Comparison of ENCODE assay signal across 22 mouse cellular contexts in genomic region chr13:23873141-23873540, GRCm38 (mm10). TPM values are rescaled to one million over a fixed set of nuclear protein-coding genes. Genes with fewer than 3 reads are reported as not detected.
"Had no signal": no experiment of that assay in that cellular context is flagged by ENCODE, and none has a peak within 500 bp of the region (broad histone marks: within the 10 kb centered on the region; RNA-seq: fewer than 3 reads in every experiment).

No protein-coding gene starts in this region.

- H3K9me3 ChIP-seq: intestine, embryonic 15.5 days; lung, embryonic 15.5 days; midbrain, embryonic 12.5 days; midbrain, embryonic 15.5 days; neural tube, embryonic 12.5 days; neural tube, embryonic 15.5 days had no signal

- ATAC-seq: hindbrain, embryonic 16.5 days; intestine, embryonic 15.5 days; midbrain, embryonic 15.5 days had no signal

- H3K27ac ChIP-seq: intestine, embryonic 15.5 days; kidney, postnatal 0 days; left cerebral cortex, adult 2 months; liver, embryonic 14.5 days; lung, embryonic 15.5 days; midbrain, embryonic 12.5 days; midbrain, embryonic 15.5 days; neural tube, embryonic 12.5 days; neural tube, embryonic 15.5 days had no signal

- H3K9ac ChIP-seq: intestine, embryonic 15.5 days; liver, embryonic 14.5 days; lung, embryonic 15.5 days; midbrain, embryonic 12.5 days; midbrain, embryonic 15.5 days; neural tube, embryonic 12.5 days; neural tube, embryonic 15.5 days had no signal

- DNase-seq: layer of hippocampus, postnatal 36 days; lung, adult 18-20 months; lung, postnatal 10 days; lung, postnatal 36 days; right cerebral cortex, adult 18-20 months; right cerebral cortex, postnatal 14 days; right cerebral cortex, postnatal 4 days; thymus, postnatal 36 days had no signal

- H3K4me2 ChIP-seq: intestine, embryonic 15.5 days; lung, embryonic 15.5 days; midbrain, embryonic 12.5 days; midbrain, embryonic 15.5 days; neural tube, embryonic 12.5 days; neural tube, embryonic 15.5 days had no signal

- H3K36me3 ChIP-seq: intestine, embryonic 15.5 days; lung, embryonic 15.5 days; midbrain, embryonic 12.5 days; midbrain, embryonic 15.5 days; neural tube, embryonic 12.5 days; neural tube, embryonic 15.5 days had no signal

- H3K4me1 ChIP-seq: intestine, embryonic 15.5 days; lung, embryonic 15.5 days; midbrain, embryonic 12.5 days; midbrain, embryonic 15.5 days; neural tube, embryonic 12.5 days; neural tube, embryonic 15.5 days had no signal

- H3K27me3 ChIP-seq: intestine, embryonic 15.5 days; lung, embryonic 15.5 days; midbrain, embryonic 12.5 days; midbrain, embryonic 15.5 days; neural tube, embryonic 12.5 days; neural tube, embryonic 15.5 days had no signal

- H3K4me3 ChIP-seq: intestine, embryonic 15.5 days; left cerebral cortex, adult 2 months; lung, embryonic 15.5 days; midbrain, embryonic 12.5 days; midbrain, embryonic 15.5 days; neural tube, embryonic 12.5 days; neural tube, embryonic 15.5 days had no signal

RNA-seq across cellular contexts. Expression of gene Slc17a1, which starts 5.6 kb away (rescaled TPM):
- polyA plus RNA-seq: hindbrain, embryonic 16.5 days; limb, embryonic 11.5 days; midbrain, embryonic 12.5 days; midbrain, embryonic 15.5 days; neural tube, embryonic 12.5 days; neural tube, embryonic 15.5 days; stomach, embryonic 14.5 days; urinary bladder, adult 2 months had no signal

RNA-seq across cellular contexts. Expression of gene Slc17a3, which starts 33.9 kb away (rescaled TPM):
- polyA plus RNA-seq: hindbrain, embryonic 16.5 days; limb, embryonic 11.5 days; lung, embryonic 15.5 days; midbrain, embryonic 12.5 days; midbrain, embryonic 15.5 days; stomach, embryonic 14.5 days; urinary bladder, adult 2 months had no signal

RNA-seq across cellular contexts. Expression of gene Slc17a4, which starts 41.7 kb away (rescaled TPM):
- polyA plus RNA-seq: hindbrain, embryonic 16.5 days; limb, embryonic 11.5 days; limb, embryonic 14.5 days; lung, embryonic 15.5 days; midbrain, embryonic 12.5 days; midbrain, embryonic 15.5 days had no signal
